Mouse (Mus musculus): Measurements from ENCODE around the gene Mypop. TPM values are rescaled to one million over a fixed set of nuclear protein-coding genes. Genes with fewer than 3 reads are reported as not detected.

Gene Mypop
- total RNA-seq, 2 experiments from 2014 or later: 44.0 to 46.4 TPM

DNA sequence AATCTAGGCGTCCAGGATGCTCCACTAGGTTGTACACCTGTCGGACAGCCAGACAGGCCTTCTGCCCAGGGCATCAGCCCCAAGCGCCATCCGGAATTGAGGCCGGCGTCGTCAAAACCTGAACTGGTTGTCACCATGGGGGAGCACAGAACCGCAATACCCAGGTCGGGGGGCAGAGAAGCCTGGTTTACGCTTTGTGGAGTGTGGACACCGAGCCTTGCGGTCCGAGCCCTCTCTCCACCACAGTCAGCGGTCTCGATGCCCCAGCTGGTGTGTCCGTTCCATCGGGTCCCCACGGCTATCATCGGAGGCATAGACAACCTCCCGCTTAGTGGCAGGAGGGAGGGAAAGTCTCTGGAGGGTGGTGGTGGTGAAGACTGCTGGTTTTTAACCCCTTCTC lies 28.2 kb upstream of the Mypop start:
- no peak for TF ChIP-seq CTCF (conservative IDR thresholded peaks at IDR 0.05)
- Histone ChIP-seq H3K27ac (no peak overlapping the region), H3K4me3 (no peak overlapping the region; the same call in 1 of the 2 replicates)
- DNase-seq (ENCODE audit: low spot score in 2 of 2): no peak

DNA sequence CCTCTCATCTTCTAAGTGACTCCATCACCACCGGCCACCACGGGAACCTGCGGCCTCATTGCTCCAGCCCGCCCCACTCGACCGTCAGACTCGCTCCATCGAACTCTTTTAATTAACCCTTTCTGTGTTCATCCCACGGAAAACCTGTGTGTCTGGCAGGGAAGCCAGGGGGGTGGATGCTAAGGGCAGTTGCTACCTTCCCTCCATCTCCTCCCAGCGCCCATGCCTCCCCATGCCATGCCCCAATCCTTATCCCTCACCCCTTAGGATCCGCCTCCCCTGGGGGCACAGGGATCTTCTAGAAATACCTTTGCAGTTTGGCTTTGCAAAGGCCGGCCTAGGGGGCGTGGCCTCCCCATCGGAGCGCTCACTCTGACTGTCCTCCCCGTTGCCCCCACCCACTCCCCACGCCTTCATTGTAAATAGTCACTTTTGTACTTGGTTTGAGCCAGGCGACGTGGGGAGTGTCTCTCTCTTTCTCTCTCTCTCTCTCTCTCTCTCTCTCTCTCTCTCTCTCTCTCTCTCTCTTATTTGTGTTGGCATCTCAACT lies 27.7 kb upstream of the Mypop start:
- H3K4me3 ChIP-seq: no peak overlapping the region
- no peak for DNase-seq (ENCODE audit: low spot score in 2 of 2)
- H3K27ac ChIP-seq: no peak overlapping the region
- no peak for TF ChIP-seq CTCF (conservative IDR thresholded peaks at IDR 0.05)

DNA sequence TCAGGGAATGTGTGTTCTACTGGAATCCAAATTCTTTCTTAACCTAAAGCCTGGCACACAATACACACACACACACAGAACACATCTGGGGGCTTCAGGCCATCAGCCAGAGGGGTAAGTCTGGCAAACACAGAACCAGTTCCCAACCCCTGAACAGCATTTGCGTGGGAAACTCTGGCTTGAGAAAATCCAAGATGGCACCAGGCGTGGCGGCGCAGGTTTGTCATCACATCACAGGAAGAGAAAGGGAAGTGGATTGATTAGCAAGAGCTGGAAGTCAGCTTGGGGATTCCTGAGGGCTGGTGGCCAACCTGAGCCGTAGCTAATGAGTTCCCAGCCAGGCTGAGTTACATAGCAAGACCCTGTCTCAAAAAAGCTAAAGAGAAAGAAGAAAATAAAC lies 25.7 kb upstream of the Mypop start:
- H3K27ac ChIP-seq: 0 out of 2 replicates have a peak overlapping the region, but pooled peaks have one; percentile 8
- TF ChIP-seq CTCF (conservative IDR thresholded peaks at IDR 0.05): no peak
- no peak overlapping the region for H3K4me3 ChIP-seq
- no peak for DNase-seq (ENCODE audit: low spot score in 2 of 2)

DNA sequence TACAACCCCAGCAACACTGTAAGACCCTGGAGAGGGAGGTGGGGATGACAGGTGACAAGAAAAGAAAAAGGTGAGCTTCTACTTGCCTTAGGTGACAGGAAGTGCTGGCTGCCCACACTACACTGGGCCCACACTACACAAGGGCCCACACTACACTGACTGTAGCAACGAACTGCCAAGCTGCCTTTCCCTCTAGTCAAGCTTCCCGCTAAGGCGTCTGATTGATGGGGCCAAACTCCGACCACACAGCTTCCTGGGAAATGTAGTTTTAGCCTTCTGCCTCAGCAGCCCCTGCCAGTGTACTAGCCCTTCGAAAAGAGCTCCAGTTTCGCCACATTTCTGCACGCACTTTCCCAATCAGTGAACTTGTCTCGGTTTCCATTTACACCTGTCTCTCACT lies 23.4 kb upstream of the Mypop start:
- DNase-seq (ENCODE audit: low spot score in 2 of 2): no peak
- Histone ChIP-seq H3K4me3 (no peak overlapping the region), H3K27ac (no peak overlapping the region)
- no peak for TF ChIP-seq CTCF (conservative IDR thresholded peaks at IDR 0.05)

DNA sequence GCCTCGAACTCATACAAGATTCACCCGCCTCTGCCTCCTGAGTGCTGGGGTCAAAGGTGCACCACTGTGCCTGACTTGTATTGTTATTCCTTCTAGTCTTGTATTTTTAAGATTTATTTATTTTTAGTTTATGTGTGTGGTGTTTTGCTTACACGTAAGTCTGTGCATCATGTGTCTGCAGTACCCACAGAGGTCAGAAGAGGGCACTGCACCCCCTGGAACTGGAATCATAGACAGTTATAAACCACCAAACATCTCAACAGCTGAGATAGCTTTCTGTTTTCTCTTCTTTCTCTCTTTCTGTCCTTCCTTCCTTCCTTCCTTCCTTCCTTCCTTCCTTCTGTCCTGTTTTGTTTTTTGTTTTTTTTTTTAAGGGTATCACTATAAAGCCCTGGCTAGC lies 20.1 kb upstream of the Mypop start:
- TF ChIP-seq CTCF (conservative IDR thresholded peaks at IDR 0.05): peak; percentile 53
- H3K27ac ChIP-seq: no peak overlapping the region
- no peak overlapping the region for H3K4me3 ChIP-seq
- no peak for DNase-seq (ENCODE audit: low spot score in 2 of 2)

DNA sequence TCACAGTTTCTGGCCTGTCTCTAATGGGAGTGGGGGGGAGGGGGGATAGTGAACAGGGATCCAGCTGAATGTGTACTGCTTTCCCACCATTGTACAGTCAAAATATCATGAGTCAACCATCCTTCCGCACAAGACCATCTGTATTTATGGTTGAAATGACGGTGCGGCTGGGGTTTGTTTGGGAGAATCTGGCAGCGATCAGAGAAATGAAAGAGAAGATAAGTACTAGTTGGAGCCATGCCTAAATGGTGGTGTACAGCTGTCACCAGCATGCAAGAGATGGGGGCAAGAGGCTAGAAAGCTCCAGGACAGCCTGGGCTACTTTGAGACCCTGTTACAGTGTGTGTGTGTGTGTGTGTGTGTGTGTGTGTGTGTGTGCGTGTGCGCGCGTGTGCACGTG lies 12.7 kb upstream of the Mypop start:
- no peak overlapping the region for H3K27ac ChIP-seq
- no peak for TF ChIP-seq CTCF (conservative IDR thresholded peaks at IDR 0.05)
- peak; percentile 63 to 86 for DNase-seq (ENCODE audit: low spot score in 2 of 2)

DNA sequence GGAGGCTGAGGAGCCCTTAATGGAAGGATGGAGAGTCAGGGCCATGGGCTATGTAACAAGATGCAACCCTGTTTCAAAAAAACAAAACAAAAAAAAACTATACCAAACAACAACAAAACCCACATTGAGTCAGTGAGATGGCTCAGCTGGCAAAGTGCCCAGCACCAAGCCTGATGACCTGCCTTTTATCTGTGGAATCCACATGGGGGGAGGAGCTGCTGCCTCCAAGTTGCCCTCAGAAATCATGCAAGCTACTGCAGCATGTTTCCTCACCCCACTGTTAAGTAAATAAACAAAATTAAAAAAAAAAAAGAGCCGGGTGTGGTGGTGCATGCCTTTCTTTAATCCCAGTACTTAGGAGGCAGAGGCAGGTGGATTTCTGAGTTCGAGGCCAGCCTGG lies 4.5 kb upstream of the Mypop start:
- DNase-seq (ENCODE audit: low spot score in 2 of 2): no peak
- no peak for TF ChIP-seq CTCF (conservative IDR thresholded peaks at IDR 0.05)
- no peak overlapping the region for H3K27ac ChIP-seq

More for the DNA sequence above, 12.7 kb upstream of the Mypop start:
- no peak overlapping the region for H3K4me3 ChIP-seq

DNA sequence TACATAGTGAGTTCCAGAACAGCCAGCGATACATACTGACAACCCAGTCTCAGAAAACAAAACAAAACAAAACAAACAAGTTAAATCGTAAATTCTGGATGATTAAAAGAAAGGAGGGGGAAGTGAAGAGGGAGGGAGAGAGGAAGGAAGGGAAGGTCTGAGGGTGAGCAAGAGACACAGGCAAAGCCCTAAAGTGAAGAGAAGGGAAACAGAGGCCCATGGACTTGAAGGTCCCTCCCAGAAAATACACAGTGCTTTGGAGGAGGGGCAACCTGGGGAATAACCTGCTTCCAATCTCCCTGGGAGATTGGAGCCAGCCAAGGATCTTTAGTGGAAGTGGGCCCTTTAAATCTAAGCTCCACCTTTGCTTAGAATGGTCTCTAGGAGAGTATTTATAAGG lies 3.9 kb upstream of the Mypop start, which contains the start of gene Nanos2:
TSS of gene Nanos2 (plus strand) at position 301 of the 400 bp plus-strand sequence.
- DNase-seq (ENCODE audit: low spot score in 2 of 2): no peak
- no peak for TF ChIP-seq CTCF (conservative IDR thresholded peaks at IDR 0.05)
- Histone ChIP-seq H3K27ac (no peak within 1 kb of the TSS), H3K4me3 (no peak within 1 kb of the TSS)

More for the DNA sequence above, 4.5 kb upstream of the Mypop start:
- no peak overlapping the region for H3K4me3 ChIP-seq

DNA sequence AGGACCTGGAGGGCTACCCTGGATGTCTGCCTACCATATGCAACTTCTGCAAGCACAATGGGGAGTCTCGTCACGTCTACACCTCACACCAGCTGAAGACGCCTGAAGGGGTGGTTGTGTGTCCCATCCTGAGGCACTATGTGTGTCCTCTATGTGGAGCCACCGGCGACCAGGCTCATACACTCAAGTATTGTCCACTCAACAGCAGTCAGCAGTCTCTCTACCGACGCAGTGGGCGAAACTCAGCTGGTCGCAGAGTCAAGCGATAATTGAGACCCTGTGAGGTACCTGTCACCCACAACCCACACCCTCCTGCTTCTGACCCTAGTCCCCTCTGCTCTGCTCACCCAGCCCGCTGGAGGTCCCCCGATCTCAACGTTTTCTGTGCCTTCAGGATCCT lies 3.3 kb upstream of the Mypop start:
- no peak overlapping the region for H3K27ac ChIP-seq
- no peak for DNase-seq (ENCODE audit: low spot score in 2 of 2)
- no peak for TF ChIP-seq CTCF (conservative IDR thresholded peaks at IDR 0.05)
- no peak overlapping the region for H3K4me3 ChIP-seq

DNA sequence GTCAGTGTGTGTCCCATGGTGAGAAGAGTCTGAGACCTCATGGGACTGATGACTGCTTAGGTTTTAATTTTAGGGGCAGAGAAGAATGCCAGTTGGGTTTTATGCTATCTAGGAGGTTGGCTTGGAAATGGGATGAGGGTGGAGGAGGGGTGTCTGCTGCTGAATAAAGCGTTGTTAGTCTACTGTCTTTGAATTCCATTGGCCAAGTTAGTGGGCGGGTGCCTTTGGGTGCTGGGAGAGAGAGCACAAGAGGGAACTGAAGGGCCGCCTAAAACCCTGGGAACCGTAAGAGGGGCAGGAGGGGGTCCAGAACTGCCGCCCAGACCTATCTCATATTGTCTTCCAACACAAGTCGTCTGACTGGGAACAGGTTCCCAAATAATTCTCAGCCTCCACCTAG lies 2.3 kb upstream of the Mypop start:
- TF ChIP-seq CTCF (conservative IDR thresholded peaks at IDR 0.05): no peak
- DNase-seq (ENCODE audit: low spot score in 2 of 2): no peak
- no peak overlapping the region for H3K4me3 ChIP-seq
- no peak overlapping the region for H3K27ac ChIP-seq

DNA sequence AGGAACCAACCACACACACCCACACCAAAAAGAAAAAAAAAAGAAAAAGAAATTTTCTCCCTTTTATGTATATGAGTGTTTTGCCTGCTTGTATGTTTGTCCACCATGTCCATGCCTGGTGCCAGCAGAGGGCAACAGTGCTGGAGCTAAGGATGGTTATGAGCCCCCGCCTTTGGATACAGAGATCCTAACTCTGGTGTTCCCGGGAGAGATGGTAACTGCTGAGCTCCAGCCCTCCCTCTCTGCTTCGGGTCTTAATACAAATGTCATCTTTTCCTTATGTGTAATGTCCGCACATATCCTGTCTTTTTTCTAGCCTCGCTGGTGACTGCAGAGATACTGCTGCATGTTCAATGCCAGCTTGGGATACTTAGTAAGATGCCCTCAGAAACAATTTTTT lies 1.1 kb upstream of the Mypop start:
- DNase-seq (ENCODE audit: low spot score in 2 of 2): no peak
- peak overlapping the region; percentile 94 for H3K27ac ChIP-seq
- H3K4me3 ChIP-seq: peak overlapping the region; percentile 92
- TF ChIP-seq CTCF (conservative IDR thresholded peaks at IDR 0.05): peak; percentile 63

DNA sequence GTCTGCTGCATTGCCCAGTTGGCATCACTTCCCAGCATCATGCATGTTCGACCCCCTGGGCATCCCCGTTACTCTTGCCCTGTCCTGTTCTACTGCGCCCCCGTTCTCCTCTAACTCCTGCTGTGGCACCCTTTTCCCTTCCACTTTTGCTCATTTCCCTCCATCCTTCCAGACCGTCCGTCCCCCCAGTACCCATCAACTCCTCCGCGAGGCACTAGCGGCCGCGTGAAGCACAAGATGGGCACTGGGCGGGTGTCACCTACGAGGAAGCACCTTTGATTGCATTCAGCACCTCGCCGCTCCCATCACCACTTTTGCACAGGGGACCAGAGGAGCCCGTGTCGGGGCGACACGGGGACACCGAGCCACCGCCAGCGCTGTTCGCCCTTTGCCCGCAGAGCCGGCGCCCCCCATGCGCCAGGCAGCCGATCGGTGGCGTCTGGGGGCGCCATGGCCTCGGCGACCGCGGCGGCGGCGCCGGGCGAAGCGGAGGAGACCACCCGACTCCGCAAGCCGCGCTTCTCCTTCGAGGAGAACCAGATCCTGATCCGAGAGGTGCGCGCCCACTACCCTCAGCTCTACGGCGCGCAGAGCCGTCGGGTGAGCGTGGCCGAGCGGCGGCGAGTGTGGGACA lies 732 bp downstream of the Mypop start:
- TF ChIP-seq CTCF (conservative IDR thresholded peaks at IDR 0.05): no peak
- Histone ChIP-seq H3K4me3 (peak overlapping the region; percentile 92), H3K27ac (peak overlapping the region; percentile 94)
- no peak for DNase-seq (ENCODE audit: low spot score in 2 of 2)

DNA sequence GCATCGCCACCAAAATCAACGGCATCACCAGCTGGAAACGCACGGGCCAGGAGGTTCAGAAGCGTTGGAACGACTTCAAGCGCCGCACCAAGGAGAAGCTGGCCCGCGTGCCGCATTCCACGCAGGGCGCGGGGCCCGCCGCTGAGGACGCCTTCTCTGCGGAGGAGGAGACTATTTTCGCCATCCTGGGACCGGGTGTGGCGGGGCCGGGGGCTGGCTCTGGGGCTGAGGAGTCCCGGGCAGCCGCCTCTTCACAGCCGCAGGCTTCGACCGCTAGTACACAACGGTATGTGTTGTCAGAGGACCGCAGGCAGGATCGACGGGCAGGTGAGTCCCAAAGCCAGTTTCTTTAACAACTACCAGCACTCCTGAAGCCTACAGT lies 1.2 kb downstream of the Mypop start:
- no peak for DNase-seq (ENCODE audit: low spot score in 2 of 2)
- Histone ChIP-seq H3K4me3 (peak overlapping the region; percentile 92), H3K27ac (peak overlapping the region; percentile 94)
- no peak for TF ChIP-seq CTCF (conservative IDR thresholded peaks at IDR 0.05)

DNA sequence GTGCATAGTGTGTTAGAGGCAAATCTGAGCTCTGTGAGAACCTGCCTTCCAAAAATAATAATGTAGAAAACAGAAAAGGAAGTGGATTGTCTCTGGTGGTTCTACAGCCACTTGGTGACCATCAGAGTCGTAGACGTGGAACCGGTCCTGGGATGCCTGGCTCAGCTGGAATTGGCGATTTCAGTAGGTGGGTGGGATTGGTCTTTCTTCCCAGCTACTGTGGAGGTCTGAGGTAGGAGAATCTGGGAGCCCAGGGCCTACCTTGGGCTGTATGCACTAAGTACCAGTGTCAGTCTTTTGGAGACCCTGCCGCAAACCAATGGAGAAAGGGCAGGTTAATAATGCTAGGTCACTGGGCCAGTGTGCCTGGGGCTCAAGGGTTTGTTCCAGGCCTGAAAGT lies 2.0 kb downstream of the Mypop start:
- no peak for DNase-seq (ENCODE audit: low spot score in 2 of 2)
- H3K27ac ChIP-seq: peak overlapping the region; percentile 94; the same call in 1 of the 2 replicates
- peak overlapping the region; percentile 92 for H3K4me3 ChIP-seq
- TF ChIP-seq CTCF (conservative IDR thresholded peaks at IDR 0.05): no peak

All from layer of hippocampus, adult 2 months (tissue).